Mouse (Mus musculus): Measurements from ENCODE around the gene Ccr9.

- TF ChIP-seq POLR2A (IDR thresholded peaks at IDR 0.05; ENCODE audit: low read depth, low read length) (no peak), CTCF (IDR thresholded peaks at IDR 0.05; ENCODE audit: borderline replicate concordance, insufficient read depth, low read length) (no peak)
Observed at GRCm38 (mm10) chr9:123806267-123806666, 128.0 kb downstream of the Ccr9 start, which contains the start of gene Cxcr6.

Data from embryonic fibroblast, embryonic 13.5 days (primary cell).